Mouse (Mus musculus): ENCODE measurements at regions not wholly inside any gene's neighbourhood (a gene's known extent, or its start where the extent isn't known, plus 50 kb on each side); places are given as distances from the start of the nearest gene placed in this dataset.
A peak's percentile ranks its signal among the peaks of the same experiment; 100 is the strongest.

DNA sequence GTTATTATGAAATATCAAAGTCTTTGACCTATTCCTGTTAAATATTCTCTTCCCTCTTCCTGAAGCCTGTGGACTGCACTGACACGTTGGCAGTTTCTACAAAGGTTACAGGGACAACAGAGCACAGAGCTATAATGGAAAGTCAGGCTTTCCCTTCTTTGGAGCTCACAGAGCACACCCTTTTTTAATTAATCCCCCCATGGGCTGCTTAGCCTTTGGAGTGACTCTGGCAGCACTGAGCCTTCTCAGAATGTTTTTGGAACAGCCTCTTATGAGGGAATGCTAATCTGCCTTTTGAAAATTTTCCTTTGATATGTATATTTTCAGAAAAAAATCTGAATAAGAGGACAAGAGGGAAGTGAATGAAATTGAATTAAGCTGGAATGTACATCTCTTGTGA, 441.6 kb downstream of the Dnah5 start:
- no peak for ATAC-seq (ENCODE audit: low FRiP score, low TSS enrichment)
- 15% methylated on average over 1 of the region's 1 CpGs for WGBS
- H3K9ac ChIP-seq (ENCODE audit: low read length) = no peak overlapping the region

DNA sequence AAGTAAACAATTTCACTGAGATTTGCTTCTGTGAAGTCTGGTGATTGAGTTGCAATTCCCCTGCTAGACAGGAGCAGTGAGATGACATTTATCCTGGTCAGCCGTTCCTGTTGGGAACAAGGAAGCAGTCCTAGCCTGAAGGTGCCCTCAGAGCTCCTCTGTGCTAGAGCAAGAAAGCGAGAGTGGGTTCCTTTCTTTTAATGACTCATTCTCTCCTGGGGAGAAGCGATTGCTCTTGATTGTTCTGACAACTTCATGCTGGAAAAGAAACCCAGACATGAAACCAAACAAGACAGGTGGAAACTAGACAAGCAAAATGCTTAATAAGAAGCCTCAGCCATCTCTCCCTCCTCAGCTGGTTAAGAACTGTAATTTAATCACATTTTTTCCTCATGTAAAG, 450.4 kb downstream of the Dnah5 start:
- WGBS = 54% methylated on average over 3 of the region's 3 CpGs
- no peaks in the 10 kb centered on the region for H3K4me1 ChIP-seq (replicated peaks; ENCODE audit: control insufficient read depth, insufficient read depth)
- no peak overlapping the region for H3K4me3 ChIP-seq (ENCODE audit: low read depth, low read length)
- H3K4me2 ChIP-seq (replicated peaks; ENCODE audit: low read depth) = no peak overlapping the region
- H3K9me3 ChIP-seq (ENCODE audit: control insufficient read depth, low read length) = no peaks in the 10 kb centered on the region
- H3K27ac ChIP-seq (replicated peaks) = no peak overlapping the region
- H3K27me3 ChIP-seq (ENCODE audit: control insufficient read depth, insufficient read depth, low read length) = no peaks in the 10 kb centered on the region
- no peak for DNase-seq (ENCODE audit: low spot score)
- H3K9ac ChIP-seq (ENCODE audit: low read length) = no peak overlapping the region
- TF ChIP-seq CTCF (IDR thresholded peaks at IDR 0.05; ENCODE audit: low read depth) (no peak), EP300 (optimal IDR thresholded peaks at IDR 0.05) (no peak)
- H3K36me3 ChIP-seq (ENCODE audit: control insufficient read depth, insufficient read depth, low read length) = no peaks in the 10 kb centered on the region
- ATAC-seq (ENCODE audit: low FRiP score, low TSS enrichment) = no peak

More for the DNA sequence above, 441.6 kb downstream of the Dnah5 start:
- Histone ChIP-seq H3K27ac (replicated peaks) (no peak overlapping the region), H3K9me3 (ENCODE audit: control insufficient read depth, low read length) (no peaks in the 10 kb centered on the region), H3K4me1 (replicated peaks; ENCODE audit: control insufficient read depth, insufficient read depth) (no peaks in the 10 kb centered on the region), H3K4me3 (ENCODE audit: low read depth, low read length) (no peak overlapping the region), H3K27me3 (ENCODE audit: control insufficient read depth, insufficient read depth, low read length) (no peaks in the 10 kb centered on the region), H3K4me2 (replicated peaks; ENCODE audit: low read depth) (no peak overlapping the region), H3K36me3 (ENCODE audit: control insufficient read depth, insufficient read depth, low read length) (no peaks in the 10 kb centered on the region)
- DNase-seq (ENCODE audit: low spot score) = no peak
- TF ChIP-seq CTCF (IDR thresholded peaks at IDR 0.05; ENCODE audit: low read depth) (no peak), EP300 (optimal IDR thresholded peaks at IDR 0.05) (no peak)

DNA sequence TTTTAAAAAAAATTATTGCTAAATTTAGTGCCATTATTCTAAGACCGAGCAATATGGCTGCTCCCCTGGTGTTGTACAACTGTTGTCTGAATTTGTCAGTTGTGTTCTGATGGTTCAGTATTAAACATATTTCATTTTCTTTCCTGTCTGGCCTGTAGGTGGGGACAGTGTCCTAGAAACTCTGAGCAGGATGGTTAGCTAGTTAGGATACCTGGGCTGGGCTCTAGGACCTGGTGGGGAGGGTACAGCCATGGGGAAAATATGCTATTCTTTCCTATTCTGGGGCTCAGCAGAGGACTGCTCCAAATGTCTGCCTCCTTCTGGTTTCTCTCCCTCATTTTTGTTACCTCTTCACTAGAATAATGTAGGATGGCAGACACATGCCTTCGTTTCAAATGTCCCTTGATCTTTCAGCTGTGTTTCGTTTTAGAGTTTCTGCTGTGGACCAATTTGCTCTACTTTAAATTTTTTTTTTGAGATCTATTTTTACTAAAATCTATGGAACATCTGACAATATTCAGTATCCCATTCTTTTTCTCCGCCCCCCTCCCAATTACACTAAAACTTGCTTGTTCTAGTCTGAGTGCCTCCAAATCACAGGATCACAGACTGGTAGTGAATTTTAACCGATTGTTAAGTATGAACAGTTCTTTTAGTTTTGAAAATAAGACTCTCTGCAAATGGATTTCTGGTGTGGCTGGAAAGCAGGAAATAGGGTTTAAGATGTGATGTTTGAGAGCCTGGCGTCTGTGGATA, 460.5 kb downstream of the Dnah5 start:
- no peaks in the 10 kb centered on the region for H3K9me3 ChIP-seq (ENCODE audit: control insufficient read depth, low read length)
- no peak overlapping the region for H3K9ac ChIP-seq (ENCODE audit: low read length)
- DNase-seq (ENCODE audit: low spot score) (no peak), ATAC-seq (ENCODE audit: low FRiP score, low TSS enrichment) (no peak)
- H3K36me3 ChIP-seq (ENCODE audit: control insufficient read depth, insufficient read depth, low read length) = no peaks in the 10 kb centered on the region
- no peak for TF ChIP-seq EP300 (optimal IDR thresholded peaks at IDR 0.05)
- TF ChIP-seq CTCF (IDR thresholded peaks at IDR 0.05; ENCODE audit: low read depth) = peak; percentile 48
- H3K4me3 ChIP-seq (ENCODE audit: low read depth, low read length) = no peak overlapping the region
- no peak overlapping the region for H3K27ac ChIP-seq (replicated peaks)
- no peaks in the 10 kb centered on the region for H3K27me3 ChIP-seq (ENCODE audit: control insufficient read depth, insufficient read depth, low read length)
- WGBS = 82% methylated on average over 6 of the region's 6 CpGs
- H3K4me2 ChIP-seq (replicated peaks; ENCODE audit: low read depth) = no peak overlapping the region
- no peaks in the 10 kb centered on the region for H3K4me1 ChIP-seq (replicated peaks; ENCODE audit: control insufficient read depth, insufficient read depth)
